ENCODE assay signal across 13 mouse cellular contexts in genomic region chr11:105028744-105029348, GRCm38 (mm10). TPM values are rescaled to one million over a fixed set of nuclear protein-coding genes. Genes with fewer than 3 reads are reported as not detected.
DNase-seq lines count a peak whose midpoint lies in the region; ATAC-seq and TF ChIP-seq lines count a peak whose summit lies in the region.
"Had no signal": no experiment of that assay in that cellular context is flagged by ENCODE, and none has a peak within 500 bp of the region (broad histone marks: within the 10 kb centered on the region; RNA-seq: fewer than 3 reads in every experiment).

No protein-coding gene starts in this region.

- H3K27ac ChIP-seq in liver, embryonic 14.5 days: peak overlapping the region; percentile 7
- H3K27ac ChIP-seq: left cerebral cortex, adult 2 months; neural tube, embryonic 15.5 days had no signal

- no peak overlapping the region; the same call in 1 of the 2 replicates for H3K9ac ChIP-seq in liver, embryonic 14.5 days (replicated peaks)
- H3K9ac ChIP-seq: neural tube, embryonic 15.5 days had no signal

- H3K4me1 ChIP-seq in liver, embryonic 14.5 days (replicated peaks; ENCODE audit: control insufficient read depth in 2 of 2, insufficient read depth in 2 of 2, low read length in 1 of 2): peaks cover 31 to 33% of the 10 kb centered on the region in 2 experiments
- H3K4me1 ChIP-seq: neural tube, embryonic 15.5 days had no signal

- H3K4me3 ChIP-seq in liver, embryonic 14.5 days (ENCODE audit: insufficient read depth in 1 of 2, low read depth in 2 of 2, low read length in 2 of 2): peak overlapping the region in 1 of 2 experiments; percentile 2; a peak in 1 of 4 replicates
- H3K4me3 ChIP-seq: left cerebral cortex, adult 2 months; neural tube, embryonic 15.5 days had no signal

- peak; percentile 1 to 2 for DNase-seq in adrenal gland, postnatal 36 days
- no peak for DNase-seq in adrenal gland, postnatal 4 days (ENCODE audit: low spot score in 2 of 2)
- peak; percentile 36 for DNase-seq in 3134 (ENCODE audit: extremely low read depth, insufficient read length, low spot score)
- peak; percentile 66 for DNase-seq in c-Kit-positive CD71-positive TER-119-negative erythroid progenitor cells, embryonic 14.5 days (ENCODE audit: low read depth)
- DNase-seq in liver, embryonic 14.5 days (ENCODE audit: low read depth in 3 of 3, low spot score in 3 of 3): peak; percentile 63 to 81 (median 68)
- DNase-seq in frontal cortex, postnatal 14 days (ENCODE audit: low spot score in 2 of 2): no peak
- no peak for DNase-seq in left cerebral cortex, adult 9 months (ENCODE audit: low spot score in 2 of 2)
- no peak for DNase-seq in cerebellum, adult 11-12 months
- DNase-seq: gastrocnemius, postnatal 10 days had no signal

- no peak for TF ChIP-seq CTCF in liver, embryonic 14.5 days (IDR thresholded peaks at IDR 0.05; ENCODE audit: low read depth)

- H3K36me3 ChIP-seq in liver, embryonic 14.5 days (replicated peaks; ENCODE audit: control insufficient read depth, insufficient read depth, low read depth): no peaks in the 10 kb centered on the region
- H3K36me3 ChIP-seq: neural tube, embryonic 15.5 days had no signal

- peak; percentile 92 for TF ChIP-seq EP300 in liver, embryonic 14.5 days (IDR thresholded peaks at IDR 0.05; ENCODE audit: low read depth)

- WGBS in liver, embryonic 14.5 days (ENCODE audit: insufficient replicate concordance): 22% methylated on average over 6 of the region's 6 CpGs

- H3K9me3 ChIP-seq in liver, embryonic 14.5 days (ENCODE audit: control insufficient read depth, low read length): no peaks in the 10 kb centered on the region
- H3K9me3 ChIP-seq: neural tube, embryonic 15.5 days had no signal

- peak; percentile 99 for ATAC-seq in liver, embryonic 14.5 days (ENCODE audit: insufficient read depth)
- ATAC-seq: CD4-positive, CD25-positive, alpha-beta regulatory T cell, adult 4 months; inflammation-experienced regulatory T-cells, adult 6 months had no signal

- H3K27me3 ChIP-seq in liver, embryonic 14.5 days (ENCODE audit: control insufficient read depth, insufficient read depth, low read length): no peaks in the 10 kb centered on the region
- H3K27me3 ChIP-seq: neural tube, embryonic 15.5 days had no signal

- H3K4me2 ChIP-seq in liver, embryonic 14.5 days (ENCODE audit: low read depth): peak overlapping the region; percentile 45
- H3K4me2 ChIP-seq: neural tube, embryonic 15.5 days had no signal

RNA-seq across cellular contexts. Expression of gene Efcab3, which starts 34.5 kb away (rescaled TPM):
- total RNA-seq in adrenal gland, postnatal 36 days (2021): under 1 TPM in 1 of 2 experiments, not detected in 1; 0.40 TPM
- 1 to 10 TPM; 1.3 to 1.4 TPM for total RNA-seq in adrenal gland, postnatal 4 days (2021)
- polyA plus RNA-seq in liver, embryonic 14.5 days (2012; rRNA removed): 0.03 and 0.37 TPM in 2 replicates
- 0.51 TPM in 1 of 2 replicates, not detected in the other for polyA plus RNA-seq in liver, embryonic 14.5 days (2014; fragmentation: Nextera tagmentation; extraction: Ambion mirVana)
- total RNA-seq: gastrocnemius, postnatal 10 days had no signal
- polyA plus RNA-seq: CD4-positive, CD25-positive, alpha-beta regulatory T cell, adult 4 months; inflammation-experienced regulatory T-cells, adult 6 months; neural tube, embryonic 15.5 days had no signal

Comparison
In these comparisons a context has a peak if more than half of its experiments do, and no peak if none do; other contexts are left out.
1. DNase-seq: peak in adrenal gland, postnatal 36 days (2 of 2), 3134 (single experiment), c-Kit-positive CD71-positive TER-119-negative erythroid progenitor cells, embryonic 14.5 days (single experiment) and liver, embryonic 14.5 days (3 of 3); none in adrenal gland, postnatal 4 days (0 of 2), frontal cortex, postnatal 14 days (0 of 2), left cerebral cortex, adult 9 months (0 of 2) and cerebellum, adult 11-12 months (single experiment).